Mouse (Mus musculus) brown adipose tissue, adult 24 weeks (tissue): ENCODE measurements around the gene Fmo9. TPM values are rescaled to one million over a fixed set of nuclear protein-coding genes. Genes with fewer than 3 reads are reported as not detected.

ENCODE experiments used
- H3K27ac ChIP-seq: fragments of 200-500 bp; replicated peaks from 2 replicates; pipeline ENCODE4 v1.5.1; 2012; ENCODE audit warnings: low read depth, mild to moderate bottlenecking, low read length
- H3K4me1 ChIP-seq: fragments of 200-500 bp; 2 replicates; pipeline ENCODE4 v1.6.1; 2012; ENCODE audit warnings: low read length, mixed read lengths; ENCODE audit not compliant: control insufficient read depth, insufficient read depth, insufficient read length
- H3K4me3 ChIP-seq: fragments of 200-500 bp; 2 replicates; pipeline ENCODE4 v1.5.1; 2012; ENCODE audit warnings: low read depth, mild to moderate bottlenecking, low read length, moderate library complexity; ENCODE audit not compliant: insufficient read depth
- polyA plus RNA-seq: library from polyadenylated mRNA; stranded (reverse); fragments of >200 nt; gene quantifications from 2 replicates; pipeline ENCODE4 v1.2.4, GENCODE M21; 2012; ENCODE audit not compliant: missing spikeins, insufficient read depth, insufficient read length

Fmo9 gene
- polyA plus RNA-seq, result not detected in 2 replicates

DNA sequence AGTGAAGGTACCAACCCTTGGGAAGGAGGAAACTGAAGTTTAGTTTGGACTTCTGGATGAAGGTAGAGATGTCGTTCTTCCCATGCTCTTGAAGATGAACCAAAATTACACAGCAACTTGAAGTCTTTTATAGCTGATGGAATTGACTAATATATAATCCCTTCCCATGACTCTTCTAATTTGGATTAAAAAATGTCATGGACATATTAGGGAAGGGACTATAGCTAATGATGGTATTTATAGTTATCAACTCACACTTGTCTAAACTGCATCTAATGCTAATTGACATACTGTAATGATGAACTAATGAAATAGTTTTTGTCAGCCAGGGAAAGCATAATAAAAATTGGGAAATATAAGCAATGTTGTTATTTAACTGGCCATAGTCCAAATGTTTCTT is at the start of gene Fmo9:
Gene Fmo9 (minus strand): TSS at position 101 of the 400 bp plus-strand sequence.
- Histone ChIP-seq H3K4me3 (no peak within 1 kb of the TSS), H3K4me1 (no peaks in the 10 kb centered on the region), H3K27ac (no peak within 1 kb of the TSS)

DNA sequence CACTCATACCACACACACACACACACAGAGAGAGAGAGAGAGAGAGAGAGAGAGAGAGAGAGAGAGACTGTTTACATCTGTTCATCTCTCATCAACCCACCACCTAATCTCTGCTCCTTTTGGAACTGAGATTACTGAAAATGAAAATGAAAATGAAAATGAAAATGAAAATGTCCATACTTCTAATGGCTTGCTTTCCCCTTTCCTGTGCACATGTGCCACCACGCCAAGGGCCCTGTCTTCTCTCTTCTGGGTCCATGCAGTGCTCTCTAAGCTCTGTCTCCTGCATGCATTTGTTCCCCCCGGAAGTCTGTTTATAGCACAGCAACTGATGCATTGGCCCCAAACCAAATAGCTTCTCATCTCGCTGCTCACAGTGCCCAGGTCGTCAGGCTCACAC is 49.2 kb upstream of the Fmo9 start:
- H3K4me1 ChIP-seq, result no peaks in the 10 kb centered on the region
- no peak overlapping the region for H3K27ac ChIP-seq
- H3K4me3 ChIP-seq, result no peak overlapping the region

DNA sequence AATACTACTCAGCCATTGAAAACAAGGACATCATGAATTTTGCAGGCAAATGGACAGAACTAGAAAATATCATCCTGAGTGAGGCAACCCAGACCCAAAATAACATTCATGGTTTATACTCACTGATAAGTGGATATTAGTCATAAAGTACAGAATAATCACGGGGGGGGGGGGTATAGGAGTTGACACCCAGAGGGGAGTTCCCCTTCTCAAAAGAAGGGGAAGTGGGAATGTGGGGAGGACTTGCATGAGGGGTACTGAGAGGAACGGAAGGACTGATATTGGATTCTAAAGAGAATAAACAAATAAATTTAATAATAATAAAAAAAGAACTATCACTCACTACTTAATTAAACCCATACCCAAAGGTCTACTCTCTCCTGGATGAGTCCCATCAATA is 48.6 kb upstream of the Fmo9 start:
- Histone ChIP-seq H3K4me1 (no peaks in the 10 kb centered on the region), H3K27ac (no peak overlapping the region), H3K4me3 (no peak overlapping the region)

DNA sequence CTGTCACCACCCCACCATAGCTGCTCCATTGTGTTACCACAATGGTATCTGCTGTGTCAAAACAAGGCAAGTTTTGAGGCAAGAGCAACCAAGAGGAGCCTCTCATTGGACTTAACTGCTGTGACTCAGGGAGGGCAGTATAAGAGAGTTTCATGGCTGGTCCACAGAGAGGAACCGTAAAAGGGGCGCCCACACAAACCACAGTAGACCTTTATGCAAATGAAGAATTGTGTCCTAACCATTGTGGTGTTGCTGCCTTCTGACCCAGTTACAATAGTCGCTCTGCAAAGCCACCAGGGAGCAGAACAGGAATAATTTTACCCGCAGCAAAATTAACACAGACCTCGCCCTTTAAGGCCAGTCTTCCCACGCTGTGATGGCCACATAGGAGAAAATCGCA is 29.2 kb upstream of the Fmo9 start:
- Histone ChIP-seq H3K4me3 (no peak overlapping the region), H3K4me1 (no peaks in the 10 kb centered on the region), H3K27ac (no peak overlapping the region)

DNA sequence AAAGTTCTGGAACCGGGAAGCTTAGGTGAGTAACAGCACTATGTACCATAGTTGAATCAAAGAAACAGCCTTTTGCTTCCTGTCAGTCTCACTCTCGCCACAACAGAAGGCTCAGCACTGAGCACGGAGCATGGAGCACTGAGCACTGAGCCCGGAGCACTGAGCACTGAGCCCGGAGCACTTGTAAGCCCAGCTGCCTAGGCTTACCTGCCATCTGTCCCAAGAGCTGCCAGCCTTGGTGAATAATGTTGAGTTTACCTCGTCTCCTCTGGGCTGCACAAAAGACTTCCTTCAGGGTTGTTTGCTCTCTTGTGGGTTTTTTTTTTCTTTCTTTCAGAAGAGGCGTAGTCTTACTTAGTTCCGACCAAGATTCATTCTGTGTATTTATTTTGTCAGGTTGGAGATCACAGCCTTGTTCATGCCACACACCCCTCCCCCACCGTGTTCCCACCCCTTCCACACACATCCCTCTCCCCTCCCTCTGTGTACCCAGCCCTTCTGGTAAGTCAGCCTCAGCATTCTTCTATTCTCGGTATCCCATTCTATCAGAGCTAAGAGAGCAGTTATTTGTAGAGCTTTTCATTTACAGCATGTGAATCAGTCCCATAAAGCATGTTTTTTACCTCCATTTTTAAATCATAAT is 20.7 kb upstream of the Fmo9 start:
- Histone ChIP-seq H3K4me3 (no peak overlapping the region), H3K4me1 (no peaks in the 10 kb centered on the region), H3K27ac (no peak overlapping the region)

DNA sequence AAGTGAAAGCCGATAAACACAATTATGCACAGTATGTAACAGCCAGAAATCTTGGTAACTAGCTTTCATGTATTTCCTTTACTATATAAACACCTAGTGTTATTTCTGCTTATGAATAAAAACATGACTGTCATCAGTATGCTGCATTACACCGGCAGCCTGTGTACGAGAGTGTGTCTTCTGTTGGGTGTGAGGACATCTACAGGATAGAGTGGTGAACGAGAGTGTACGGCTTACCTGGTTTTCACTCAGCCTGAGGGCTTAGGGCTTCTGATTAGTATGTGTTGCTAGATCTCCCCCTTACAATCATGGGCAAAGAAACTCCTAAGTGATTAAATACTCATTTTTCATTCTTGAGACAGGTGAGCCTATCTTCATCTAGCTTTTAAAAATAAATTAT is 12.4 kb downstream of the Fmo9 start:
- no peaks in the 10 kb centered on the region for H3K4me1 ChIP-seq
- no peak overlapping the region for H3K4me3 ChIP-seq

DNA sequence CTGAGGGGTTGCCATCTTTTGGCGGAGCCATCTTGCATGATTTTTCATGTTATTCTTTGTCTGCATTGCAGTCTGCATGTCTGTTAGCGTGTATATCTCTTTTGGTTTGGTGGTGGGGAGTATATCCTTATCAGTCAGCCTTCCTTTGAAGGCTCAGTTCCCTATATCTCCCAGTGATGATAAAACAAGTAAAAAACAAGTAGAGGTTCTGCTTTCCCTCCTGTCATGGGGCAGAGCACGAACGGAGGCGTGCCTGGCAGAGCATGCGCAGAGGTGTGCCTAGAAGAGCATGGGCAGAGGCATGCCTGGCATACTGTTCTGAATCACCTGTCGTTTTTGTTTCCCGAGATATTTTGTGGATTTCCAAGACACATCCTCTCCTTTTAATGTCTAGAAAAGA is 20.8 kb downstream of the Fmo9 start:
- no peaks in the 10 kb centered on the region for H3K4me1 ChIP-seq
- H3K4me3 ChIP-seq, result no peak overlapping the region
- no peak overlapping the region for H3K27ac ChIP-seq

More for the DNA sequence above, 12.4 kb downstream of the Fmo9 start:
- H3K27ac ChIP-seq, result no peak overlapping the region

DNA sequence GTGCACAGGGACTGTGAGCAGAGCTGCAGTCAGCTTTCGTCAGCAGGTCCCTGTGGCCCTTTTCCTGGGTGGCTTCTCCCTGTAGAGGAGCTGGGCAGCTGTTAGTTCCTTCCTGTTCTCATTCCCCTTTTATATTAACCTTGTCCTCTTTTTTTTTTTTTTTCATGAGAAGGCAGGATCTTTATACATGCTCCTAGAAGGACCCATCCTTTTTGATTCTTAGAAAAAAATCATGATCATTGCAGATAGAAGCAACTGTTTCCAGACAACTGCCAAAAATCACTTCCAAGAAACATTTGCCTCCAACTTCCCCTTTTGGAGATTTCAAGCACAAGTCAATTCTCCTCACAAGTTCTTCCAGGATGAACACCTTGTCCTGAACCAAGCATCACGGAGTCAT is 34.1 kb downstream of the Fmo9 start, which contains the start of gene Gm4847:
Gene Gm4847 (minus strand): TSS at position 101 of the 400 bp plus-strand sequence.
- no peak within 1 kb of the TSS for H3K4me3 ChIP-seq
- no peaks in the 10 kb centered on the region for H3K4me1 ChIP-seq
- H3K27ac ChIP-seq, result no peak within 1 kb of the TSS

Other genes starting within 250 kb of the Fmo9 start
- not detected in 2 replicates for gene Gm4846, start 184.3 kb downstream of the Fmo9 start, polyA plus RNA-seq
- gene Gm4847, start 34.2 kb downstream of the Fmo9 start, polyA plus RNA-seq, result not detected in 2 replicates